Mouse (Mus musculus) heart, embryonic 10.5 days (tissue): Measurements from ENCODE around the gene Phkg1. TPM values are rescaled to one million over a fixed set of nuclear protein-coding genes. Genes with fewer than 3 reads are reported as not detected.
"Not testable (repeated sequence)": the region's sequence is repeated elsewhere in the genome, so short reads cannot be mapped to it uniquely, and the experiment has no call there.

ENCODE experiments used
- DNase-seq: peaks from one replicate; pipeline ENCODE4 v3.0.0-alpha.2; 2017; ENCODE audit warnings: low spot score
- H3K27ac ChIP-seq: fragments of 300-500 bp; sonication (generic); 2 replicates; pipeline ENCODE4 v1.5.1; 2016; ENCODE audit warnings: mild to moderate bottlenecking
- H3K27me3 ChIP-seq: fragments of 300-500 bp; sonication (generic); 2 replicates; pipeline ENCODE4 v1.6.1; 2016; ENCODE audit warnings: mild to moderate bottlenecking; ENCODE audit not compliant: poor library complexity, insufficient read depth, severe bottlenecking
- H3K36me3 ChIP-seq: fragments of 300-500 bp; sonication (generic); 2 replicates; pipeline ENCODE4 v1.6.1; 2016; ENCODE audit warnings: mild to moderate bottlenecking, moderate library complexity
- H3K4me1 ChIP-seq: fragments of 300-500 bp; sonication (generic); 2 replicates; pipeline ENCODE4 v1.6.1; 2016; ENCODE audit warnings: mild to moderate bottlenecking
- H3K4me3 ChIP-seq: fragments of 300-500 bp; sonication (generic); 2 replicates; pipeline ENCODE4 v1.5.1; 2016; ENCODE audit warnings: mild to moderate bottlenecking, moderate library complexity
- H3K9me3 ChIP-seq: fragments of 300-500 bp; sonication (generic); 2 replicates; pipeline ENCODE4 v1.6.1; 2016; ENCODE audit warnings: mild to moderate bottlenecking, moderate library complexity
- WGBS: fragments of 180-500 bp; shearing (Covaris S2); methylation state at CpG from one replicate; pipeline ENCODE4 v1.1.7; 2016; 5-methylcytosine and 5-hydroxymethylcytosine counted together
- polyA plus RNA-seq: library from polyadenylated mRNA; unstranded; fragments of >200 nt; fragmentation: Nextera tagmentation; extraction: Ambion mirVana; gene quantifications from 2 replicates; pipeline ENCODE4 v1.2.1, GENCODE M21; 2016

The Phkg1 gene
- polyA plus RNA-seq, 1 experiment from 2014 or later: 0.53 TPM

DNA sequence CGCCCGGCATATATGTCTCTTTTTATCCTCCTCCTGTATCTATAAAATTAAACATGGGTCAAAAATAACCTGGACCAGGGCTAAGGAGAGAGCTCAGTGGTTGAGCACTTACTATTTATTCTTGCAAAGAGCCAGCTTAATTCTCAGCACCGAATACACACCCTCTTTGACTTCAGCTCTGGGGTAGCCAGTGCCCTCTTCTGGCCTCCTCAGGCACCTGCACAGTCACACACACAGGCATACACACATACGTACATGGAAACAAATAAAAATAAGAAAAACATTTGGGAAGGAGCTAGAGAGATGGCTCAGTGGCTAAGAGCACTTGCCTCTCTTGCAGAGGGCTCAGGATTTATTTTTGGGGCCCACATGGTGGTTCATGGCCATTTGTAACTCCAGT lies 23.6 kb upstream of the Phkg1 start:
- 90% methylated on average over 4 of the region's 4 CpGs for WGBS
- H3K4me1 ChIP-seq: no peaks in the 10 kb centered on the region
- no peaks in the 10 kb centered on the region for H3K9me3 ChIP-seq
- no peak overlapping the region for H3K4me3 ChIP-seq
- H3K27ac ChIP-seq: no peak overlapping the region
- no peak for DNase-seq
- H3K27me3 ChIP-seq: no peaks in the 10 kb centered on the region
- no peaks in the 10 kb centered on the region for H3K36me3 ChIP-seq

GRCm38 (mm10) chr5:129919320-129919719 lies 21.0 kb upstream of the Phkg1 start:
- H3K4me3 ChIP-seq: no peak overlapping the region
- no peaks in the 10 kb centered on the region for H3K9me3 ChIP-seq
- no peaks in the 10 kb centered on the region for H3K4me1 ChIP-seq
- no peak overlapping the region for H3K27ac ChIP-seq
- no peaks in the 10 kb centered on the region for H3K36me3 ChIP-seq
- no peak for DNase-seq
- 56% methylated on average over 8 of the region's 8 CpGs for WGBS
- H3K27me3 ChIP-seq: no peaks in the 10 kb centered on the region

DNA sequence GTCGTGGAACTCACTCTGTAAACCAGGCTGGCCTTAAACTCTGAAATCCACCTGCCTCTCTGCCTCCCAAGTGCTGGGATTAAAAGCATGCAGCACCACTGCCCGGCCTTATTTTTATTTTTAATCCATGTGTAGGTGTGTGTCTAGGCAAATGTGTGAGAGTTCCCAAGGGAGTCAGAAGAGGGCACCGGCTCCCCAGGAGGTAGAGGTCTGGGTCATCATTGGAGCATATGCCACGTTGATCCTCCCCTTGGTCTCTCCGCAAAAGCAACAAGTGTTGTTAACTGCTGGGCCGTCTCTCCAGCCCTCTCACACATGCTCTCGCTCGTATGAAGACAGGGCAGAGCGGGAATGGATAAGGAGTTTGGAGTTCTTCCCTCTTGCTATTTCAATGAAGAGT lies 20.4 kb upstream of the Phkg1 start:
- Histone ChIP-seq H3K4me3 (no peak overlapping the region), H3K27ac (no peak overlapping the region)
- 69% methylated on average over 9 of the region's 9 CpGs for WGBS

GRCm38 (mm10) chr5:129918065-129918651 lies 19.8 kb upstream of the Phkg1 start:
- Histone ChIP-seq H3K27ac (no peak overlapping the region), H3K9me3 (no peaks in the 10 kb centered on the region), H3K4me1 (no peaks in the 10 kb centered on the region), H3K4me3 (no peak overlapping the region), H3K36me3 (no peaks in the 10 kb centered on the region), H3K27me3 (no peaks in the 10 kb centered on the region)
- 82% methylated on average over 24 of the region's 24 CpGs for WGBS
- no peak for DNase-seq

More for the DNA sequence above, 20.4 kb upstream of the Phkg1 start:
- Histone ChIP-seq H3K9me3 (no peaks in the 10 kb centered on the region), H3K4me1 (no peaks in the 10 kb centered on the region), H3K36me3 (no peaks in the 10 kb centered on the region), H3K27me3 (no peaks in the 10 kb centered on the region)
- DNase-seq: no peak

GRCm38 (mm10) chr5:129915491-129915890 lies 17.1 kb upstream of the Phkg1 start:
- DNase-seq, H3K27me3 ChIP-seq, H3K4me1 ChIP-seq, H3K9me3 ChIP-seq, H3K27ac ChIP-seq, H3K36me3 ChIP-seq, H3K4me3 ChIP-seq: not testable (repeated sequence)
- 82% methylated on average over 11 of the region's 11 CpGs for WGBS

DNA sequence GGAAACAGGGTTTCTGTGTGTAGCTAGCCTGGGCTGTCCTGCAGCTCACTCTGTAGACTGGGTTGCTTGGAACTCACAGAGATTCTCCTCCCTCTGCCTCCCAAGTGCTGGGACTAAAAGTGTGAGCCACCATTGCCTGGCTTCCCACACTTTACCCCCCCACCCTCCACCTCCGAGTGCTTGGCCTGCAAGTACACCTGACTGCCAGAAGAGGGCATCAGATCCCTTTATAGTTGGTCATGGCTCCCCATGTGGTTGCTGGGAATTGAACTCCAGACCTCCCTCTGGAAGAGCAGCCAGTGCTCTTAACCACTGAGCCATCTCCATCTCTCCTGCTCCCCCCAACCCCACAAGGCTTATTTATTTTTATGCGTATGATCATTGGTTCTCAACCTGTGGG lies 15.7 kb upstream of the Phkg1 start:
- DNase-seq: no peak
- no peaks in the 10 kb centered on the region for H3K9me3 ChIP-seq
- peaks cover 8% of the 10 kb centered on the region; the same call in 1 of the 2 replicates for H3K27me3 ChIP-seq
- WGBS: 35% methylated on average over 2 of the region's 2 CpGs
- no peak overlapping the region for H3K27ac ChIP-seq
- no peaks in the 10 kb centered on the region for H3K36me3 ChIP-seq
- 0 out of 2 replicates have a peak, but pooled peaks cover 3% of the 10 kb centered on the region for H3K4me1 ChIP-seq
- H3K4me3 ChIP-seq: no peak overlapping the region

- H3K36me3 ChIP-seq: no peaks in the 10 kb centered on the region
- H3K27ac ChIP-seq: no peak overlapping the region
- H3K9me3 ChIP-seq: no peaks in the 10 kb centered on the region
- H3K27me3 ChIP-seq: peaks cover 8% of the 10 kb centered on the region; the same call in 1 of the 2 replicates
- H3K4me1 ChIP-seq: 0 out of 2 replicates have a peak, but pooled peaks cover 9% of the 10 kb centered on the region
- 76% methylated on average over 7 of the region's 7 CpGs for WGBS
- no peak for DNase-seq
- H3K4me3 ChIP-seq: no peak overlapping the region
These were observed 11.2 kb upstream of the Phkg1 start for GRCm38 (mm10) chr5:129909591-129909990.

DNA sequence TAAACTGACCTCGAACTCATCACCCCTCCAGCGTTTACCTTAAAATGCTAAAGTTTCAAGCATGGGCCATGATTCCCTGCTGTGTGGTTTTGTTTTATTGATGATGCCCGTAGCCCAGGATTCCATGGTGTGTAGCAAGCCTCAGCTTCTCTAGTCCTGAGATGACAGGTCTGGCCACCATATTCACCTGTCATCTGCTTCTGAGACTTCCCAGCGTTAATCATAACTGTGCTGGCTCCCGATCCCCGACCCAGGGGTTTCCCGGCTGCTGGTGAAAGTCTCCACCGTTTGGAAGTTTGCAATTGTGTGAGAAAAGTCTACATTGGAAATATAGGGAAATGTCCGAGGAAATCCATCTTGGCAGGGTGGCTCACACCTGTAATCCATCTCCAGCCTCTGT lies 10.8 kb upstream of the Phkg1 start:
- Histone ChIP-seq H3K4me1 (0 out of 2 replicates have a peak, but pooled peaks cover 9% of the 10 kb centered on the region), H3K36me3 (no peaks in the 10 kb centered on the region), H3K9me3 (no peaks in the 10 kb centered on the region), H3K27ac (peak overlapping the region; percentile 95; the same call in 1 of the 2 replicates), H3K4me3 (peak overlapping the region; percentile 85), H3K27me3 (peaks cover 8% of the 10 kb centered on the region; the same call in 1 of the 2 replicates)
- DNase-seq: no peak
- 68% methylated on average over 9 of the region's 9 CpGs for WGBS

- Histone ChIP-seq H3K27ac (peak within 1 kb of the TSS; percentile 95), H3K27me3 (peaks cover 8% of the 10 kb centered on the region; the same call in 1 of the 2 replicates), H3K36me3 (no peaks in the 10 kb centered on the region), H3K9me3 (no peaks in the 10 kb centered on the region), H3K4me3 (peak within 1 kb of the TSS; percentile 85), H3K4me1 (0 out of 2 replicates have a peak, but pooled peaks cover 9% of the 10 kb centered on the region)
- DNase-seq: peak; percentile 98
- WGBS: under 1% methylated on average over 63 of the region's 63 CpGs
These were observed 10.1 kb upstream of the Phkg1 start, which contains the start of gene Nupr1l for GRCm38 (mm10) chr5:129908242-129908965. Gene Nupr1l, plus strand, starts transcription at chr5:129908540.

- WGBS: 33% methylated on average over 4 of the region's 4 CpGs
- no peak for DNase-seq
- Histone ChIP-seq H3K4me3 (peak overlapping the region; percentile 85), H3K27ac (peak overlapping the region; percentile 95), H3K36me3 (0 out of 2 replicates have a peak, but pooled peaks cover 3% of the 10 kb centered on the region), H3K27me3 (peaks cover 8% of the 10 kb centered on the region; the same call in 1 of the 2 replicates), H3K4me1 (0 out of 2 replicates have a peak, but pooled peaks cover 9% of the 10 kb centered on the region), H3K9me3 (no peaks in the 10 kb centered on the region)
These were observed 9.4 kb upstream of the Phkg1 start for GRCm38 (mm10) chr5:129907775-129908174.

DNA sequence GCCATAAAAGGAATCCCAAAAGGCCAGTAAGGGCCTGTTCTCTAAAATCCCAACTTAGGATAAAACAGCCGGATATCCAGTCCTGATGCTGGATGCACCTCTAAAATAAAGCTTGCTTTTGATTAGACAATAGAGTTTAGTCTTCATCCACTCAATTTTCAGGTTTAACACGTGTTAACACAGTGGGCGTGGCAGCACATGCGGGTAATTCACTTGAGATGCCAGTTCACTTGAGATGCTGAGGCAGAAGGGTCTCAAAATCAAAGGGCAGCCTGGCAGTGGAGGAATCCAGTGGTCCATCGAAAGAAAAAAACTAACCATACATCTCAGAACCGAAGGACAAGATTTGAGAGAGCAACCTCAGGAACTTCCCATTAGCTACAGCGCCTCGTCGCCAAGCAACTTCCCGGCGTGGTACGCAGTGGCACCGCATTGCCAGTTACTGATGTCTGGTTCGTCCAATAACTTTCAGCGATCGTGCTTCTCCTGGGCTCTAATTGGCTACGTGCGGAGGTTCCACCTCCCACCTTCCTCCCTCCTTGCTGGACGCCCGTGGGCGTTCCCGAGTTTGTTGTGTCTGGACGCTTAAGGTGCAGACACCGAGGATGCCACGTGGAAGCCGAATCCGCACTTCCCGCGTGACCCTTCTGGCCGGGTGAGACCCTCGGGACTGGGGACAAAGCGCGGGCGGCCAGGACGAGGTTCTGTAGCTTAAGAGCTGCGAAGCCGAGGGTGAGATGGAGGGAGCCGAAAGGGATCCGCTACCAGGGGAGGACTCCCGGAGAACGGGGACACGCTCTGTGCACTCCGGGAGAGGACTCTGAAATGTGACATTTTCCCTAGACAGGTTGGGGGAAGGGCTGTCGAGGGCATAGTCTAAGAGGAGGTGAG lies 2.9 kb downstream of the Phkg1 start, which contains the start of gene Zbed5:
Gene Zbed5, plus strand, starts transcription at position 526 of the 891 bp plus-strand sequence.
- Histone ChIP-seq H3K27ac (peak within 1 kb of the TSS; percentile 80), H3K36me3 (no peaks in the 10 kb centered on the region), H3K4me3 (peak within 1 kb of the TSS; percentile 75), H3K9me3 (no peaks in the 10 kb centered on the region), H3K27me3 (no peaks in the 10 kb centered on the region), H3K4me1 (peaks cover 12% of the 10 kb centered on the region; the same call in 1 of the 2 replicates)
- 2% methylated on average over 44 of the region's 44 CpGs for whole genome bisulfite sequencing
- peak; percentile 97 for DNase-seq

GRCm38 (mm10) chr5:129890390-129890789 lies 8.0 kb downstream of the Phkg1 start:
- not testable (repeated sequence) for H3K27me3 ChIP-seq, DNase-seq, H3K36me3 ChIP-seq, H3K4me3 ChIP-seq, H3K27ac ChIP-seq, H3K9me3 ChIP-seq
- peaks cover 10% of the 10 kb centered on the region; the same call in 1 of the 2 replicates for H3K4me1 ChIP-seq
- WGBS: 82% methylated on average over 7 of the region's 7 CpGs
